Mouse (Mus musculus) frontal cortex, adult (tissue): ENCODE results near the gene Ribc2.

Source experiments
- ATAC-seq: cut with Nextera tagmentation; 2 replicates; pipeline ENCODE4 v1.9.2; 2017; ENCODE audit warnings: mild to moderate bottlenecking, moderate library complexity, mixed read lengths; ENCODE audit not compliant: low TSS enrichment

Ribc2 gene

GRCm38 (mm10) chr15:85178172-85178571, 46.3 kb downstream of the Ribc2 start:
- ATAC-seq: no peak

- no peak for ATAC-seq
Measured at GRCm38 (mm10) chr15:85179528-85180180, 47.8 kb downstream of the Ribc2 start.

DNA sequence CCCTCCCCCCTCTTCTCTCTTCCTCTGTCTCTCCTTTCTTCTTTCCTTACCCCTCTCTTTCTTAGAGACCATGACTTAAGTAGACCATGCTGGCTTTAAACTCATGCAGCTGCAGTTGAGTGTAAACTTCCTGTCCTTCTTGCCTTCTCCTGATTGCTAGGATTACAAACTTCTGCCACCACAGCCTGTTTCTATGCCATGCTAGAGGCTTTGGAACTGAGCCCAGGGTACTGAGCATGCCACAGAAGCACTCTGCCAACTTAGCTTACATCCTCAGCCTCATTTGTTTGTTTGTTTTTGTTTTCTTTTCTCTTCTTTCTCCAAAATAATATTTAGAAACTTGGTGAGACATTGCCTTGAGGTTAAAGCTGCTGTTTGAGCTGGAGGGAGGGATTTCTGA, 48.5 kb downstream of the Ribc2 start:
- no peak for ATAC-seq

DNA sequence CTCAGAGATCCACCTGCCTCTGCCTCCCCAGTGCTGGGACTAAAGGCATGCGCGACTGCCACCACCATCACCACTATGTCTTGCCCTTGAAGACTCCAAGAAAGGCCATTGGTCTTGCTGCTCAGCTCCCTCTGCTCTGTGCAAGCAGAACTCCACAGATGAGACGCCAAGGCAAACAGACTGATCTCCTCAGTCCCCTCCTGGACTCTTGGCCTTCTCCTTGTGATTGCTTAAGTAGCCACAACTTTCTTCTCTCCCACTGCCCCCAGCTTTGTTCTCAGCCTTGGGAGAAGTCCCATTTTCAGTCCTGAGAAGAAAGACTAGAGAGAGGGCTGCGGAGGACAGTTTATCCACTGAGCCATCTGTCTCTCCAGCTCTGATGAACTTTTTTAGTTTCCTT, 50.2 kb downstream of the Ribc2 start:
- ATAC-seq: no peak

DNA sequence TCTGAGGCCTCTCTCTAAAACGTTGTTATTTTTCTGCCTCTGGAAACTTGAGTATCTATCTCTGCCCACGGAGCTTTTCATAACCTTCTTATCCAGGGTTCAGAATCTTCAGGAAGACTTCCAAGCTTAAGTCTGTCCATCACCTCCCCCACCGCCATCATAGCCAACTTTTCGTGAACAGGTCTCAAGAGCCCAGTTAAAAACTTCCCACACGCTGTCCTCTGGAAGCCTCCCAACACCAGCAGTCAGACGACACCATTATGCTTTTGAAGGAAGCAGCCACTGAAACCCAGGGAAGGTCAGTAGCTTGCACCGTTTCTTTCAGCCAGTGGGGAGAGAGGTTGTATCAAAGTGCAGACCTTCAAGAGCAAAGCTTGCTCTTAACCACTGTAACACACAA, 55.0 kb downstream of the Ribc2 start:
- no peak for ATAC-seq

- no peak for ATAC-seq
Measured at GRCm38 (mm10) chr15:85188167-85188778, 56.4 kb downstream of the Ribc2 start.
